Mouse (Mus musculus): ENCODE results near the gene Sptlc3.

Sptlc3 gene

GRCm38 (mm10) chr2:139626496-139626895 lies 132.8 kb downstream of the Sptlc3 start:
- ChIA-PET CTCF (no interaction called here), POLR2A (no interaction called here)

DNA sequence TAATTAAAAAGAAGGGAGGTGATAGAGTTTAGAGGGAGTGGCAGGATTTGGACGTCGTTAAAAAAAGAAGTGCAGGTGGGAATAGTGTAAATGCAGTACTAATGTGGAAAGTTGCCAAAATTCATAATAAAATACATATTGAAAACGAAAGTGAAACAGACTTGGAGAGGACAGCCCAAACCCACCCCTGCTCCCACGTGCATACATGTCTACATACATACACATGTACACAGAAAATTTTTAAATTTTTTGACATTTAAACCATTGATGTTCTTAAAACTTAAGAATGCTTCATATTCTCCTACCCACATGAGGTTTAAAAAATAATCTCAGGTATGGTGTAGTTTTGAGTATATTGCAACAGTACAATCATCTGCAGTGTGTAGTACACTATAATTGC lies 135.0 kb downstream of the Sptlc3 start:
- CTCF ChIA-PET: no interaction called here

DNA sequence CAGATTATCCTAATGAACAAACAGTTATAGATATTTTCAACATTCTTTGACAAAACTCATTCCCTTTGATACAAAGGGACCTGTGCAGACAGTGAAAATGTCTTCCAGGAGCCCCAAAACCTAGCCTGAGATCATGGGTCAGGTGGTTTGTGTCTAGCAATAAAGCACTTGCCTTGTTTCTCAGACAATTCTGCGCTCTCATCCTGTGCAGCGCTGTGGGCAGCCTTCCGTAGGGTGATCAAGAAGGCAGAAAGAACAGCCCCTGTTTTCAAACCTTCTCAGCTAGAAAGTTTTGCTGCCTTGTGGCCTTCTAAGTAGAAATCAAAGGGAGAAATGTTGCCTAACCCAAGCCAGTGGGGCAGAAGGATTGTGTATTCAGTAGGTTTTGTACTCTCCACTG lies 135.9 kb downstream of the Sptlc3 start:
- POLR2A ChIA-PET: no interaction called here

More for the DNA sequence above, 135.0 kb downstream of the Sptlc3 start:
- POLR2A ChIA-PET: interaction anchor here in 1 of 4 experiments (1.0 kb wide), 1 partner anchor 50 kb away, joined by 3 read pairs; no protein-coding TSS in a partner anchor

GRCm38 (mm10) chr2:139634506-139634905 lies 140.8 kb downstream of the Sptlc3 start:
- POLR2A ChIA-PET: no interaction called here
- CTCF ChIA-PET: no interaction called here

More for the DNA sequence above, 135.9 kb downstream of the Sptlc3 start:
- CTCF ChIA-PET: no interaction called here

DNA sequence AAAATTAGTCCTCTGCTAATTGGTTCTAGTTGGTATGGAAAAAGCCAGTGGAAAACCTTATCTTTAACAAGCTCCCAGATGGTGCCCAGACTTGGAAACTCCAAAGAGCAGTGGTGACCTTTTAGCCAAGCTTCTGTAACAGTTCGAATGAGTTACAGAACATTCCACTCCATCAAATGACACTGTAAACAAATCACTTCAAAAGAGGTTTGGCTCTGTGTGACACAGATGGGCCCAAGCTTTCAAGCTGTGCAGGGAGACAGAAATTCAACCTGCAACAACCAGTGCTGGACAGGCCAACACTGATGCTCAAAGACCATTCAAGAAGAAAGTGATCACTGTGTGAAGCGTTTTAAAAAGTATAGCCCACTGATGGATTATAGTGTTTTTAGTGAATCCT lies 144.1 kb downstream of the Sptlc3 start:
- CTCF ChIA-PET: no interaction called here
- POLR2A ChIA-PET: no interaction called here

DNA sequence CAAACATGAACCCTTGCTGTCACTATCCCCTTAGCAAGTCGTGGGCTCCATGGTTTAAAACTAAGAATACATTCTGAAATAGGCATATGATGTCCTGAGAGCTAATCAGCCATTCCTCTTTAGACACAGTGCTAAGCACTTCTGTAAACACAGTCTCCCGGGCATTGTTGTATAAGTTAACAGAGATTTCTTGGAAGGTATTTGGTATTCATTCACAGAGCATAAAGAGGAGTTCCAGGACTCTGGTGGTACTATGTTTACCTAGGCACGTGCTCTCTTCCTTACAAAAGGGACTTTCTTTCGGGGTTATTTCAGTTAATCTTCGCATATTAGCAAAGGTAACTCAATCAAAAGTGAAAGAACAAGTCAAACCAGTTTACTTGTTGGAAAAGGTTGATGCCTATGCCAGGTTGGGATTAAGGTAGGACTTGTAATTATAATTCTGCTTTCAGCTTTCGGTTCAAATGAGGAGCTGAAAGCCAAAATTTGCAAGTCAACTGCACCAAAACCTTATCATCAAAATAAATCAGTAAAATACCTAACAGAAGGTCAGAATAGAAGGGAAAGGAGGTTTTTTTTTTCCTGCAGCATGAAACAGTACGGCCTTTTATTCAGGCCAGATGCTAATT lies 148.2 kb downstream of the Sptlc3 start:
- CTCF ChIA-PET: no interaction called here

DNA sequence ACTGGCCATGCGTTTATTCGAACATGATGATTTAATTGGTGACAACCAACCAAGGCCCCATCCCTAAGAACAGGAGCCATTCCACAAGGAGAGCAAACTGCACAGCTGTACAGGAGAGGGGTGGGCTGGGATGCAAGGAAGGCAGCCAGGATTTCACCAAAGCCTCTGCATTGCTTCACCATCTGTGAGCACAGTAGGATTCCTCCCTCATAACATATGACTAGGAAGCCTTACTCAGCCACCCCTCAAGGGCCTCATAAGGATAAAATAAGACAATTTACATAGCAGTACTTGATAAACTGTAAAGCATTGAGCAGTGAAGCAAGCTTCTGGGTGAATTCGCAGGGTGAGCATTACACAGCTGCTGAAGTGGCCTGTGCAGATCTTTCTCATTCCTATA lies 155.8 kb downstream of the Sptlc3 start:
- POLR2A ChIA-PET: no interaction called here
- CTCF ChIA-PET: no interaction called here

More for the DNA sequence above, 148.2 kb downstream of the Sptlc3 start:
- POLR2A ChIA-PET: no interaction called here

DNA sequence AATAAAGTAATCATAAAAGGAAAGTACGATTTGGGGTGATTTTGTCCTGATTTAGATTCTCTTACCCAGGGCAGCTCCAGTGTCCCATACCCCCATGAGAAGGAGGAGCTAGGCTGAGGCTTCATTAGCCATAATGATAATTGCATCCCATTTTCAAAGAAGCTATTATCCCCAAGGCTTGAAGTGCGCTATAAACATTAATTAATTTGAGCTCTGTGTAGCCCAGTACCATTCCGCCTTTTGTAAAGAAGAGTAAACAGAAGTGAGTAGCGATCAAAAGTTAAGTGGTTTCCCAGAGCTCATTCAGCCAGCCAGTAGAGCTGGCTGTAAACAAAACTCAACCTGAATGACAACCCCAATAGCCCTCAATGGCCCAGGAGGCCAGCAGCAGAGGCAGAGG lies 163.0 kb downstream of the Sptlc3 start:
- CTCF ChIA-PET: interaction anchor here in 3 of 4 experiments (0.6 to 0.9 kb wide), 4 partner anchors 12 to 522 kb away, joined by 3 to 4 read pairs (median 4); partner anchors contain the start of gene Ism1 (in 1 of the 3)
- POLR2A ChIA-PET: interaction anchor here in 1 of 4 experiments (0.6 kb wide), 1 partner anchor 913 kb away, joined by 3 read pairs; no protein-coding TSS in a partner anchor

- POLR2A ChIA-PET: interaction anchor here in 1 of 4 experiments (0.6 kb wide), 1 partner anchor 1870 kb away, joined by 3 read pairs; no protein-coding TSS in a partner anchor
- CTCF ChIA-PET: no interaction called here
Measured at GRCm38 (mm10) chr2:139671838-139672237, 178.1 kb downstream of the Sptlc3 start.

DNA sequence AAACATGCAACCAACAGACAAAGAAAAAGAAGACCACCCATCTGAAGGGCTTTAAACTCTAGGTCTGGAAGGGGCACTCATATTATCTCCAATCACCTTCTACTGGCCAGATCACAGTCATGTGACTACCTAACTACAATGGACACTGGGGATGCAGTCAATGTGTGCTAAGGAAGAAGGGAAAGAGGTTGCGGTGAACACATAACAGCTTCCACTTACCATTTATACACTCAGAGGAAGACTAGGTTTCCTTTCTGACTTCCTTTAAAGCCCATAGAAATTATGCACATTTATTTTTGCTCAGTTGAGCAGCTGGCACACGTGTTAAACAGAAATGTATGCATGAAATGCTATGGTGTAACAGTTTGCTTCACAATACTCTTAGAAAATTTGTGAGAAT lies 178.7 kb downstream of the Sptlc3 start:
- POLR2A ChIA-PET: interaction anchor here in 1 of 4 experiments (0.6 kb wide), 1 partner anchor 1869 kb away, joined by 3 read pairs; no protein-coding TSS in a partner anchor
- CTCF ChIA-PET: no interaction called here

DNA sequence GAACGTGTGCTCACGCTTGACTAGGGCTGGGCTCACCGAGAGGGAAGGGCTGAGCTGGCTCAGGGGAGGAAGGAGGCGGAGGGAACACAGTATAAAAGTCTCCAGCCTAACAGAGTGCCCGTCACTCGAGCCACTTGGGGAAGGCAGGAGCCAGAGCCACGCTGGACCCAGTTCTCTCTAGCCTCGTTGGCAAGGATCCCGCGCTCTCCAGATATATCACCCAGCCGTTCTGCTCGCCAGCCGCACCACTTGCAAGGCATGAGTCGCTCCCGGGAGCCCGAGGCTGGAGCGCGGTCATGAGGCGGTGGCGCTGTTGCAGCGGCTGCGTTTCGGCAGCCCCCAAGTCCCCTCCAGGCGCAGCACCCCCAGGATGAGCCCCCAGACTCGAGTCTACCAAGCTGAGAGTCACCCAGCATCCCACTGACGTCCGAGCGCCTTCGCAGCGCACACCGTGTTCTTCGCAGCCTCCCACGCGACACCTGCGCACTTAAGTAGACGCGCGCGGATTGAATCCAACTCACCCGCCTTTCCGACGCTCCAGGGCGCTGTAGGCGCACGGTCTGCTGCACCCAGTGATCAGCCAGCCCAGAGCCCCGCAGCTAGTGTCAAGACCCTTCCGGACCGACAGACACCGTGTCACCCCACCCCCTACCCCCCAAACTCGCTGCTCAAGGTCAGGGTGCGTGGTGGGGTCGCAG lies 183.5 kb downstream of the Sptlc3 start:
- ChIA-PET CTCF (interaction anchor here in 2 of 4 experiments (0.6 to 1.8 kb wide), 5 partner anchors 18 to 89 kb away, joined by 3 to 5 read pairs (median 3); no protein-coding TSS in a partner anchor), POLR2A (interaction anchor here in 1 of 4 experiments (0.9 to 1.5 kb wide), 2 partner anchors 18 to 34 kb away, joined by 3 to 5 read pairs; no protein-coding TSS in a partner anchor)

DNA sequence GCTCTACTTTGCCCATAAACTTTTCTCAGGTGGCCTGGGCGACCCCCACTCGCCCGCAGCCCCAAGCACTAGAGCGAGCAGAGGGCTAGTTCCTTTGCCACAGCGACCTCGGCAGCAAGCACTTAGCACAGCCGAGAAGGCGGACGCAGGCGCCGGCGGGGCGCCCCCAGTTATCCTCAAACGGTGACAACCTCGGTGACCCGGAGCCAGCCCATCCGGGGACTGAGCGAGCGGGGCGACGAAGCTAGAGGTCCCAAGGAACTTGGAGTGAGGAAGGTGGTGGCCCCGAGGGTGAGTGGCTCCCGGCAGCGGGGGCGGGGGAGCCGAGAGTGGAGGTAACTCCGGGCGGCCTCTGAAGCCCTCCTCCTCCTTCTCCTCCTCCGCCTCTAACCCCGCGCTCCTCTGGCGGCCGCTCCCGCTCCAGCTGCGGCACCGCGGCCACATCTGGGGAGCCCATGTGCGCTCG lies 184.1 kb downstream of the Sptlc3 start, which contains the start of gene Ism1:
Gene Ism1 (plus strand): TSS at position 370 of the 466 bp plus-strand sequence.
- ChIA-PET CTCF (interaction anchor here (0.6 to 1.8 kb wide), 13 partner anchors 10 to 809 kb away, joined by 3 to 9 read pairs (median 3); no protein-coding TSS in a partner anchor), POLR2A (interaction anchor here in 3 of 4 experiments (0.8 to 1.5 kb wide), 4 partner anchors 19 to 92 kb away, joined by 3 to 5 read pairs (median 4); no protein-coding TSS in a partner anchor)

- ChIA-PET POLR2A (interaction anchor here (0.6 to 1.1 kb wide), 11 partner anchors 9 to 716 kb away, joined by 3 to 6 read pairs (median 3); partner anchors contain the start of genes Macrod2 (in 1 of the 4) and Tasp1 (in 1 of the 4)), CTCF (interaction anchor here (0.6 to 1.8 kb wide), 15 partner anchors 11 to 808 kb away, joined by 3 to 9 read pairs (median 3); partner anchors contain the start of gene Macrod2 (in 1 of the 4))
Measured at GRCm38 (mm10) chr2:139678275-139679140, 184.8 kb downstream of the Sptlc3 start.

- ChIA-PET POLR2A (interaction anchor here in 1 of 4 experiments (0.6 kb wide), 1 partner anchor 1425 kb away, joined by 4 read pairs; no protein-coding TSS in a partner anchor), CTCF (no interaction called here)
Measured at GRCm38 (mm10) chr2:139682540-139682939, 188.8 kb downstream of the Sptlc3 start.
